Mouse (Mus musculus): ENCODE measurements around the gene Gucd1. TPM values are rescaled to one million over a fixed set of nuclear protein-coding genes. Genes with fewer than 3 reads are reported as not detected.

Gene Gucd1
- total RNA-seq, 1 experiment, result 11.5 TPM

DNA sequence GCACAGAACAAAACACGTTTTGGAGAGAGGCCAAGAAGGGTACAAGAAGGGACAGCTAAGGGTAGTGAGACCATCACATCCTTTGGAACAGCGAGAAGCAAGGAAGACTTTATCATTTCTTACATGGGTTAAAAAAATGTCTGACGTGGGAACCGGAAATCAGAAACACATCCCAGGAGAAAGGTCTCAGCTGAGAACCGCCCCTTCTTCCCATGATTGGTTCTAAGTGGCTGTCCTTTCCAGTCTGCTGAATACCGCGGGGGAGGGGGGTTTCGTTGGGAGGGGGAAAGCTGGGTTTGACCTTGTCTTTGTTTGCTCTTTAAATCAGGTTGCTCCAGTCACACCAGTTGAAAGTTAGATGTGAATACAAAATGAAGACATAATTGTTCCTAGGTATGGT lies 72.7 kb downstream of the Gucd1 start:
- no peak for DNase-seq (ENCODE audit: low read depth, low spot score)
- in situ Hi-C loops (cut with MboI; ENCODE audit: low sequenced_read_pairs in 2 of 2, unreplicated experiment in 2 of 2), result no loop called here
- Histone ChIP-seq H3K4me3 (ENCODE audit: insufficient read depth in 1 of 2, low read depth in 1 of 2, low read length in 2 of 2, poor library complexity in 1 of 2, severe bottlenecking in 1 of 2) (no peak overlapping the region), H3K9ac (ENCODE audit: insufficient read depth, low read depth, low read length, poor library complexity, severe bottlenecking) (no peak overlapping the region), H3K9me3 (ENCODE audit: control insufficient read depth, insufficient read depth, low read depth, low read length) (no peaks in the 10 kb centered on the region), H3K27ac (ENCODE audit: insufficient read depth, low read depth, low read length, poor library complexity, severe bottlenecking) (no peak overlapping the region), H3K36me3 (ENCODE audit: control insufficient read depth, insufficient read depth, low read length, poor library complexity, severe bottlenecking) (no peaks in the 10 kb centered on the region), H3K4me1 (ENCODE audit: control insufficient read depth in 2 of 2, insufficient read depth in 2 of 2, low read length in 2 of 2, poor library complexity in 1 of 2) (peaks cover 0 to 9% of the 10 kb centered on the region in 2 experiments; a peak in 2 of 4 replicates)
- TF ChIP-seq MAFK (IDR thresholded peaks at IDR 0.05; ENCODE audit: insufficient read depth, low read depth, low read length) (no peak), HCFC1 (IDR thresholded peaks at IDR 0.05; ENCODE audit: borderline replicate concordance, insufficient read depth, low read length) (no peak), ZNF384 (IDR thresholded peaks at IDR 0.05; ENCODE audit: low read depth, low read length) (no peak), ZC3H11A (IDR thresholded peaks at IDR 0.05; ENCODE audit: borderline replicate concordance, low read depth, low read length) (no peak), CHD2 (IDR thresholded peaks at IDR 0.05; ENCODE audit: low read depth, low read length) (no peak)

DNA sequence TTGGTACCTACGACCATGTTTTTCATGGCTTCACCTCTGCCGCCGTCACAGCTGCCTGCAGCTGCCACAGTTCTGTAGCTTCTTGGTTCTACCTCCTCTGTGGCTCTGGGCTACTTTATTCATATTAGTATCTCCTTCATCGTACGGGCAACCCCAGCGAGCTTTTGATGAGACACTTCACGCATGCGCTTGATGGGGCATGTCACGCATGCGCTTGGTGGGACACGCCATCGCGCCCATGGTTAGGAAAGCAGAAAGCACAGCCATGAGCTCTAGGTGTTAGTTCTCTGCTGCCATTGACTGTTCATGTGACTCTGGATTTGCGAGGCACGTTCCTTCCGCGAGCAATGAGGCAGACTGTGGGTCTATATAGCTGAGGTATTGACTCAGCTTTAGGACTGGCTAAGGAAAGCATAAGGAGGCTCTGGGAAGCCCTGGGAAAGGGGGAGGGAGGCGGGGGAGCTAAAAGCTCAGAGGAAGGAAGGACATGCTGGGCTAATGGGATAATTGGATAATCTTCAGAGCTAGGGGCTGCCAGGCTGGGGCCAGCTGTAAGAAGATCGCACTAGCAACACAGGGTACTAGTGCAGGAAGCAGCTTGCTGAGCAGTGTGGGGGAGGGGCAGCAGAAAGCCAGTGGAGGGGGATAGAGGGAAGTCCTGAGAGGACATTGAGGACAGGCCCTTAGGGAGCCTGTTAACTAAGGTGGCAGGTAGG lies 73.5 kb downstream of the Gucd1 start:
- Histone ChIP-seq H3K36me3 (ENCODE audit: control insufficient read depth, insufficient read depth, low read length, poor library complexity, severe bottlenecking) (no peaks in the 10 kb centered on the region), H3K4me3 (ENCODE audit: insufficient read depth in 1 of 2, low read depth in 1 of 2, low read length in 2 of 2, poor library complexity in 1 of 2, severe bottlenecking in 1 of 2) (no peak overlapping the region), H3K4me1 (ENCODE audit: control insufficient read depth in 2 of 2, insufficient read depth in 2 of 2, low read length in 2 of 2, poor library complexity in 1 of 2) (peaks cover 0 to 9% of the 10 kb centered on the region in 2 experiments; a peak in 2 of 4 replicates), H3K9ac (ENCODE audit: insufficient read depth, low read depth, low read length, poor library complexity, severe bottlenecking) (no peak overlapping the region), H3K27ac (ENCODE audit: insufficient read depth, low read depth, low read length, poor library complexity, severe bottlenecking) (no peak overlapping the region), H3K9me3 (ENCODE audit: control insufficient read depth, insufficient read depth, low read depth, low read length) (no peaks in the 10 kb centered on the region)
- in situ Hi-C loops (cut with MboI; ENCODE audit: low sequenced_read_pairs in 2 of 2, unreplicated experiment in 2 of 2), result no loop called here
- no peak for TF ChIP-seq MAFK (IDR thresholded peaks at IDR 0.05; ENCODE audit: insufficient read depth, low read depth, low read length)
- TF ChIP-seq CHD2 (IDR thresholded peaks at IDR 0.05; ENCODE audit: low read depth, low read length), result no peak
- no peak for TF ChIP-seq HCFC1 (IDR thresholded peaks at IDR 0.05; ENCODE audit: borderline replicate concordance, insufficient read depth, low read length)
- TF ChIP-seq ZC3H11A (IDR thresholded peaks at IDR 0.05; ENCODE audit: borderline replicate concordance, low read depth, low read length), result no peak
- DNase-seq (ENCODE audit: low read depth, low spot score), result no peak

DNA sequence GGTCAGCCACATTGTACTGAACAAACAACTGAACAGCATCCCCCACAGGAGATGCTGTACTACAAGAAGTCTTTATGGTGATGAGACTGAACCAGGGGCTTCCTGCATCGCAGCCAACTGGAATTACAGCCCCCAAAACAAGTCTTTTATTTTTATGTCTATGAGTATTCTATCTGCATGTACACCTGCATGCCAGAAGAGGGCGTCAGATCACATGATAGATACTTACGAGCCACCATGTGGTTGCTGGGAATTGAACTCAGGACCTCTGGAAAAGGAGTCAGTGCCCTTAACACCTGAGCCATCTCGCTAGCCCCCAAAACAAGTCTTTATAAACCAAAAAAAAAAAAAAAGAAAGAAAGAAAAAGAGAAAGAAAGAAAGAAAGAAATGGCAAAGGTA lies 74.8 kb downstream of the Gucd1 start:
- Histone ChIP-seq H3K27ac (ENCODE audit: insufficient read depth, low read depth, low read length, poor library complexity, severe bottlenecking) (no peak overlapping the region), H3K4me3 (ENCODE audit: insufficient read depth in 1 of 2, low read depth in 1 of 2, low read length in 2 of 2, poor library complexity in 1 of 2, severe bottlenecking in 1 of 2) (no peak overlapping the region), H3K9me3 (ENCODE audit: control insufficient read depth, insufficient read depth, low read depth, low read length) (no peaks in the 10 kb centered on the region), H3K36me3 (ENCODE audit: control insufficient read depth, insufficient read depth, low read length, poor library complexity, severe bottlenecking) (no peaks in the 10 kb centered on the region), H3K4me1 (ENCODE audit: control insufficient read depth in 2 of 2, insufficient read depth in 2 of 2, low read length in 2 of 2, poor library complexity in 1 of 2) (peaks cover 0 to 9% of the 10 kb centered on the region in 2 experiments; a peak in 2 of 4 replicates), H3K9ac (ENCODE audit: insufficient read depth, low read depth, low read length, poor library complexity, severe bottlenecking) (no peak overlapping the region)
- TF ChIP-seq CHD2 (IDR thresholded peaks at IDR 0.05; ENCODE audit: low read depth, low read length), result no peak
- TF ChIP-seq ZNF384 (IDR thresholded peaks at IDR 0.05; ENCODE audit: low read depth, low read length), result no peak
- no peak for TF ChIP-seq MAFK (IDR thresholded peaks at IDR 0.05; ENCODE audit: insufficient read depth, low read depth, low read length)
- no peak for TF ChIP-seq HCFC1 (IDR thresholded peaks at IDR 0.05; ENCODE audit: borderline replicate concordance, insufficient read depth, low read length)
- no peak for TF ChIP-seq ZC3H11A (IDR thresholded peaks at IDR 0.05; ENCODE audit: borderline replicate concordance, low read depth, low read length)
- no peak for DNase-seq (ENCODE audit: low read depth, low spot score)
- in situ Hi-C loops (cut with MboI; ENCODE audit: low sequenced_read_pairs in 2 of 2, unreplicated experiment in 2 of 2), result no loop called here

DNA sequence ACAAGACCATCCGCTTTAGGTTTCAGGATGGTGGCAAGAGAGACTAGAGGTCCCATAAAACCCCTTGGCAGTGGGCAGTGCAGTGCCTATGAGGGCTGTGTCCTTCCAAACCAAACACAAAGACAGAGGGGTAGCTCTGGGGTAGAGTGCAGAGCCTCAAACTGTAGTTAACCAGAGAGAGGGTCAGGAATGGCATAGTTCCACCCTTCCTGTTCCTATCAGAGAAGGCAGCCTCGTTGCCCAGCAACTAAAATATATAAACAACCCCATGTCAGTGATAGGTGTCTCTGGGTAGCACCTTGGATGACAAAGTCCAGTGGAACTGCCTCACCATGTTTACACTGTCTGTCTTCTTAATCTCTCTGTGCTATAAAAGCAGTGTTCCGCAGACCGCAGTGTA lies 76.0 kb downstream of the Gucd1 start:
- no peak for TF ChIP-seq ZC3H11A (IDR thresholded peaks at IDR 0.05; ENCODE audit: borderline replicate concordance, low read depth, low read length)
- TF ChIP-seq CHD2 (IDR thresholded peaks at IDR 0.05; ENCODE audit: low read depth, low read length), result no peak
- no peak for TF ChIP-seq HCFC1 (IDR thresholded peaks at IDR 0.05; ENCODE audit: borderline replicate concordance, insufficient read depth, low read length)
- TF ChIP-seq MAFK (IDR thresholded peaks at IDR 0.05; ENCODE audit: insufficient read depth, low read depth, low read length), result no peak
- no peak for TF ChIP-seq ZNF384 (IDR thresholded peaks at IDR 0.05; ENCODE audit: low read depth, low read length)
- Histone ChIP-seq H3K4me1 (ENCODE audit: control insufficient read depth in 2 of 2, insufficient read depth in 2 of 2, low read length in 2 of 2, poor library complexity in 1 of 2) (peaks cover 0 to 9% of the 10 kb centered on the region in 2 experiments; a peak in 2 of 4 replicates), H3K9me3 (ENCODE audit: control insufficient read depth, insufficient read depth, low read depth, low read length) (no peaks in the 10 kb centered on the region), H3K4me3 (ENCODE audit: insufficient read depth in 1 of 2, low read depth in 1 of 2, low read length in 2 of 2, poor library complexity in 1 of 2, severe bottlenecking in 1 of 2) (no peak overlapping the region), H3K27ac (ENCODE audit: insufficient read depth, low read depth, low read length, poor library complexity, severe bottlenecking) (no peak overlapping the region), H3K36me3 (ENCODE audit: control insufficient read depth, insufficient read depth, low read length, poor library complexity, severe bottlenecking) (no peaks in the 10 kb centered on the region), H3K9ac (ENCODE audit: insufficient read depth, low read depth, low read length, poor library complexity, severe bottlenecking) (no peak overlapping the region)
- in situ Hi-C loops (cut with MboI; ENCODE audit: low sequenced_read_pairs in 2 of 2, unreplicated experiment in 2 of 2), result no loop called here
- no peak for DNase-seq (ENCODE audit: low read depth, low spot score)
